Mouse (Mus musculus) right cerebral cortex, adult 18-20 months (tissue): ENCODE data around the gene Pip.

Source experiments
- DNase-seq: peaks from one replicate; pipeline ENCODE4 v3.0.0; 2022; ENCODE audit warnings: mixed read lengths

The Pip gene

DNA sequence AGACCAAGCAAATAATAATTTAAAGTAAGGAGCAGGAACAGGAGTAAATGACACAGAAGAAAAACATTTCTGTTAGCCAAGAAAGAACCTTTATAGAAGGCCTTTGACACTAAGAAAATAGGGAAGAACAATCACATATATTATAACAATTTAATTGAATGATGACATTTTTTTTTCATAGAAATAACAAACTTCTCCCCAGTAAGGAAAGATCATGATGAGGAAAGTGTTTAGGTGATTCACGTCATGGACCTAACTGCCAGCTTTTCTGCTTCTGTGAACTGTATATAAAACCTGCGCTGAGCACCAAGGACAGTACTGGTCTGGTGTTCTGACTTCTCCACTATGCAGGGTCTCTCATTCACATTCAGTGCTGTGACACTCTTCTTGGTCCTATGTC lies at the start of gene Pip:
Pip (plus strand) TSS at position 301 of the 400 bp plus-strand sequence.
- no peak for DNase-seq

DNA sequence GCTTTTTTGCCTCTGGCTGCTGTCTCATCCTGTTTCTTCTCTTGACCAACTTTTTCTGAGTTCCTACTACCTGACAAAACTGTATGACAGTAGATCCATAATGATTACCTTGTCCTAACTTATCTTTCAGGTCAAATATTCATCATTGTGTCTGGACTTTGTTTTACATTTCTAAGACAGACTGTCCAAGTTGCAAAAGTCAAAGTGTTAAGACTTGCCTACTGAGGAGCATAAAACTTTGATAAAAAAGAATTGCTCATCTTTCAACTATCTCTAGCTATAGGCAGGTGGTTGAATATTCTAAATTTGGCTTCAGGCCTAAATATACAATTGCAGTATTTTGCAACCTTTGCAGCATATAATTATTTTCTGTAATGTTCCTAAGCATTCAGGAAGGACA lies 23.2 kb upstream of the Pip start:
- no peak for DNase-seq

DNA sequence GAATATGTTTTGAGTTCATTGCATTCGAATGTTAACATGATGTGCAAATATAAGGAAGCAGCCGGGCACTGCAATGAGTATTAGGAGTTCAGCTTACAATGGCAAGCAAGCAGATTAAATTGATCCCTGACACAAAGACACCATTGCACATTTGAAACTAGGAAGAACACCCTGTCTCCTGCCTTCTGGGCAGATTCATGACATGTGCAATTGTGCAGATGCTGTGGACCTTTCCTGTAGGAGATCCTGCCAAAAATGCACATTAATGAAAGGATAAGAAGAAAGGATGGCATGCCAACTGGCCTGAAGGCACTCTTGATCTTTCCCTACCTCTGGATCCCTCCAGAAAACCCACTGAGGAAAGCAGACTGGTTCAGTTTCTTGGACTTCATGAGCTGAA lies 17.8 kb upstream of the Pip start:
- DNase-seq = no peak

DNA sequence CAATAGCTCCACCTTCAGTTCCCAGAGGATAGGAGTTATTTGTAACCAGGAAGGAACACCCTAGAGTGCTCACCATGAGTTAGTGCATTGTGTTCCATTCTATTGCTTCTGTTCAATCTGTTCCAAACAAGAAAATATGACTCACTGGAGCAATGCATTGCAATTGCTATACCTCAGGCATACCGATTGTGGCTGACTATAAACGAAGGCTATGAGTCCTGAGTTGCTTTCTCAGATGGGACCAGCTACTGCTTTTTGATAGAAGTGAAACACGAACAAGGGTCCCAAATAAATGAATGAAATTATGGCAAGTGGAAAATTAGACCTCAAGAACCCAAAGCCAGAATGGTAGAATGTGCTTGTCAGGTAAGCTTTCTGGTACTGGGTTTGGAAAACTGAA lies 5.4 kb downstream of the Pip start, which contains the start of gene Sval2:
Sval2 (plus strand) TSS at position 301 of the 400 bp plus-strand sequence.
- DNase-seq = no peak

DNA sequence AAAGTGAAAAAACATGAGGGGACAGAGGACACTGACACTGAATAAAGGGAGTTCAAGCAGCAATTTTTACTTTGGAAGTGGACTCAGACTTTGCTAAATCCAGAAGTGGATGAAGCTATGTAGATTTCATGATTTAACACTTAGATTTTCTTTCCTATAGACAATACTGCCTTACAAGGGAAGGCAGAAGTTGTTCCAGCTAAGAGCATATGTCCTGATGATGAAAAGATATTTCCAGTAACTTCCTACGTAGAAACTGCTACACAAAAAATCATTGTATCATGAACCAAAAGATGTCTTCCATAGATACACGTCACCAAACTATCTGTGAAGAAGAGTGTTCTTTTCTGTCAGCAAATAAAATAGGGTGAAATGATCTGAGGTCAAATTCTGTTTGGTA lies 16.7 kb downstream of the Pip start:
- no peak for DNase-seq
